Mouse (Mus musculus) E14TG2a.4 (cell line): Measurements from ENCODE around the gene Cdk18.

Experiments
- CTCF ChIP-seq: conservative IDR thresholded peaks from 2 replicates; pipeline ENCODE4 v1.5.1; 2014; ENCODE audit warnings: low read length
- POU5F1 ChIP-seq: IDR thresholded peaks from 2 replicates; pipeline ENCODE4 v1.6.1; 2014; ENCODE audit warnings: low read length, borderline replicate concordance

DNA sequence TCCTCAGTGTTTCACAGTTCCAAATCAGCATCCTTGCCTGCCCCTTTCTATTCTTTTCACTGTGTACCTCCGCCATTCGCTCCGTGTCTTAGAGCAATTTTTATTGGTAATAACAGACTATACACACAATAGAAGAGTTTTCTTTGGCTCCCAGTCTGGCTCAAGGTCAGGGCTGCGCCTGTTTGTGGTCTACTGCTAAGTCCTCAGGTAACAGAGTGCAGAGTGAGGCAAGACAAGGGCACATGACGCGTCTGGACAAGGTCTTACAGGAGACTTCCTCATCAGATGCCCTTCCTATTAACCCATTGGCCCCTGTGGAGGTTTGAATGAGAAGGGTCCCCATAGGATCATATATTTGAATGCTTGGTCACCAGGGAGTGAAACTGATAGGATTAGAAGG lies 49.7 kb downstream of the Cdk18 start:
- TF ChIP-seq CTCF (no peak), POU5F1 (no peak)
